Mouse (Mus musculus) splenic B cell, adult 2 months (primary cell): Measurements from ENCODE around the gene Islr.

Source experiments
- DNase-seq: peaks from one replicate; pipeline ENCODE4 v3.0.0-alpha.2; 2011; ENCODE audit warnings: low read depth, low spot score
- H3K27me3 ChIP-seq: 2 replicates; pipeline ENCODE4 v1.6.1; 2012; ENCODE audit warnings: mild to moderate bottlenecking, low read length, moderate library complexity, mixed read lengths; ENCODE audit not compliant: control insufficient read depth, poor library complexity, insufficient read depth, severe bottlenecking
- H3K36me3 ChIP-seq: 2 replicates; pipeline ENCODE4 v1.6.1; 2012; ENCODE audit warnings: mild to moderate bottlenecking, low read length, moderate library complexity, mixed read lengths; ENCODE audit not compliant: control insufficient read depth, poor library complexity, insufficient read depth, severe bottlenecking

Islr gene

GRCm38 (mm10) chr9:58206013-58206412 lies 1.9 kb upstream of the Islr start:
- Histone ChIP-seq H3K27me3 (no peaks in the 10 kb centered on the region), H3K36me3 (no peaks in the 10 kb centered on the region)
- no peak for DNase-seq

GRCm38 (mm10) chr9:58204448-58205000 lies 418 bp upstream of the Islr start:
- Histone ChIP-seq H3K36me3 (no peaks in the 10 kb centered on the region), H3K27me3 (no peaks in the 10 kb centered on the region)
- peak; percentile 92 for DNase-seq

DNA sequence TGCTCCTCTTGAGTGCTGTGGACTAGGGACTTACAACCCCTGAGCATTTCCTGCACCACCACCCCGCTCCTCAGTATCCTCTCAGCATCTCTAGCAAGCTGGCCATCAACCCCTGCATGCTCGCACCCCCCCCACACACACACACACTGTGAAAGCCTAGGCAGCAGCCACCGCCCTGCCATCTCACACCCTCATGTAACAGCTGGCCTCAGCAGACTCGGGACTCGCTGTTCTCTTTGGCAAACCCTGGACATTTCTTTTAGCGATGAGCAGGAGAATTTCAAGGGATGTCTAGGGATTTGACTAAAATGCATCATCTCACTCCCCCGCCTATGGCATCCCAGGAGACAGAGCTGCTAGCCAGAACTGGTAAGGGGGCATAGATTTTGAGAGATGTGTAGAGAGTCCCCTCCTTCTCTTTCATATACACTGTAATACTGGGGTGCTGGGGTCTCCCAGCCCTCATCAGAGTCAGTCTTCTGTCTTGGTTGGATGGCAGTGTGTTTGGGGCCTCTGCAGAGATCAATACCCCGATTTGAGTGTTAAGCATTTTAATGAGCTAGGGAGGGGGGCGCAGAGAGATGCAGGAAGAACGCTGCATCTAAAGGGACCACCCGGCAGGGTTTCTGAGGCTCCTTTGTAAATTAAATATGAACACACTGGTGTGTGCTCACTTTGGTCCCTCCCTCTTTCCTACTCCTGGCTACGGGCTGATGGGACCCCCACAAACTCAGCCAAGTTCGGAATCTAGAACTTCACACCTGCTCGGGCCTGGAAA lies 1.2 kb downstream of the Islr start:
- H3K27me3 ChIP-seq = no peaks in the 10 kb centered on the region
- DNase-seq = no peak
- no peaks in the 10 kb centered on the region for H3K36me3 ChIP-seq

GRCm38 (mm10) chr9:58201861-58202549 lies 2.1 kb downstream of the Islr start:
- Histone ChIP-seq H3K27me3 (no peaks in the 10 kb centered on the region), H3K36me3 (no peaks in the 10 kb centered on the region)
- no peak for DNase-seq

DNA sequence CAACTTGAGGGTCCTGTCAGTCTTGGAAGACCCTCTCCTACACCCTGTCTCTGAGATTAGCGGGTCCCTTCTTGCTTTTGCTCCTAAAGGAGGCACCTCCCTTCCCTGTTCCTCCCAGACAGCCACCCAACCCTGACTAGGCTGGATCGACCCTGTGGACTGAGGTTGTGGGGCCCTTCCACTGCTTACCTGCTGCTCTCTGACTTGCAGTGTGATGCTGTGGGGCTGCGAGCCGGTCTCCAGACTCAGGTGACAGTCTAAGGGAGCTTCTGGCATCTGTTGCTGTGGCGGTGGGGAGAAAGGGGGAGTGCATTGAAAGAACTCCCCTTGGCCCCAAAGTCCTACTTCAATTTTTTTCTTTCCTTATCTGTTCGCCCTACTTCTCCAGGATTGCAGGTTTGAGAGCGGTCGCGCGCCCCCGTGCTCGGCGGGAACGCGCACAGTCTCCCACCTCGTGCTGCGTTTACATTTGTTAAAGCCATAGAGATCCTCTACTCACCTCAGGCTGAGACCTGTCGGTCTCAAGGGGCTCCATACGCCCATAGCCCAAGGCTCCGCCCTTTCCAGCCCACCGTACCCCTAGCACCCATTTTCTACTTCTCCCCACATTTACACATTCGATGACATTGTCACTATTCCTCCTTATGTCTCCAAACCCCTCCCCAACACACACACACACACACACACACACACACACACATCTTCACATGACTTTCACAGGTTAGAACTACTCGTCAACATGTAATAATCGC lies 2.8 kb downstream of the Islr start:
- Histone ChIP-seq H3K27me3 (peaks cover 3% of the 10 kb centered on the region; the same call in 1 of the 2 replicates), H3K36me3 (no peaks in the 10 kb centered on the region)
- DNase-seq = peak; percentile 28

DNA sequence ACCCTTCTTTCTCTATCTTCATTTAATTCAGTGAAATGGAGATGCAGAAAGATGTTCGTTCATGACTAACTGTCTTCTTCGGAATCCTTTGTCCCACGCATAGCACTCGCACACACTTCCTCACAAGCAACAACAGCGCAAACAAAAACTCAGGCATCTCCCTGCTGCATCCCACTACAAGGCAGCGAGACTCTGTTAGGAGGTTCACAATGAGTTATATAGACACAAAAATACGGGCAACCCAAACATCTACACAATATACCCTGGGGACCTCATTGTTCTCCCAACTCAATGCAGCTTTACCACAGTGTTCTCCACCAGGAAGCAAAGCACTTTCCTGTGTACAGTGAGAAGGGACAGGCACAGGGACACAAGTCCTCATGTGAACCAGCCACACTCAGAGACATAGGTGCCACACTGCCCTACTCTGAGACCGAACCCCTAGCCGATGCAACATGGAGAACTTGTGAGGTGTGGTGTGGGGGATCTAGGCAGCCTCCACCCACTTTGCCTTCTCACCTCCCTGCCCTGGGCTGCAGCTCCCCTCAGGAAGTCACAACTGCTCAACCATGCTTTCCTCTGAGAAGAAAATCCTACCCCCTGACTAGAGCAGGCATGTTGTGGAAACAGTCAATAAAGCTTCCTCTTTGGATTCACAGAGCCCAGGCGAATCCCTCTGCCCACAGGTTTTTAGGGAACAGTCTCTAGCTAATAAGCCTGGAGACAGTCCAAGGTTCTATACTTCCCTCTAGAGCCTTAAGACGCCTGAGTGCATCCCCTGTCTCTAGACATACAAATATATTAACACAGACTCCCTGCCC lies 3.6 kb downstream of the Islr start:
- H3K36me3 ChIP-seq = no peaks in the 10 kb centered on the region
- peak; percentile 11 for DNase-seq
- H3K27me3 ChIP-seq = peaks cover 6% of the 10 kb centered on the region

GRCm38 (mm10) chr9:58199381-58200269 lies 4.5 kb downstream of the Islr start:
- no peaks in the 10 kb centered on the region for H3K36me3 ChIP-seq
- no peak for DNase-seq
- peaks cover 6% of the 10 kb centered on the region for H3K27me3 ChIP-seq

DNA sequence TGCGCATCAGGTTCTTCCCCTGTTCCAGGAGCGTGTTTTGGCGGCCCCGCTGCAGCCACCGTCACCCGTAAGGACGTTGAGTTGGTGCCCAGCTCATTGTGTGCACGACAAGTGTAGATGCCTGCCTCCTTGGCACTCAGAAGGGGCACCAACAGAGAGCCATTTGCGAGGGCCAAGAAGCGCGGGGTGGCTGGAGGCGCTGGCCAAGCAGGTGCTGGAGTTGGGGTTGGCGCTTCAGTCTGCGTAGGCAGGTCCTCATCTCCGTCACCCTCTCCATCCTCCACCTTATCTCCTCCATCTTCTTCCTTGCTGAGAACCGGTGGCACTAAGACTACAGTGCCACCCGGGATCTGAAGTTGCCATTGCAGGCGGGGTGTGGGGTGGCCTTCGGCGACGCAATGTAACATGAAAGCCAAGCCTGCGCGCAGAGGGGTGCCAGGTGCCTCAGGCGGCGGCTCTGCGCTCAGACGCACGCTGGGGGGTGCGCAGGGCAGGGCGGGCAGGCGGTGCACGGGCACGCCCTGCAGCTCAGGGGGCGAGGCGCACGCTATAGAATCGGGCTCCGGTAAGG lies 5.2 kb downstream of the Islr start:
- DNase-seq = peak; percentile 46
- H3K27me3 ChIP-seq = peaks cover 6% of the 10 kb centered on the region

GRCm38 (mm10) chr9:58197781-58198701 lies 6.1 kb downstream of the Islr start:
- peak; percentile 75 for DNase-seq
- H3K36me3 ChIP-seq = no peaks in the 10 kb centered on the region

More for the DNA sequence above, 5.2 kb downstream of the Islr start:
- no peaks in the 10 kb centered on the region for H3K36me3 ChIP-seq

DNA sequence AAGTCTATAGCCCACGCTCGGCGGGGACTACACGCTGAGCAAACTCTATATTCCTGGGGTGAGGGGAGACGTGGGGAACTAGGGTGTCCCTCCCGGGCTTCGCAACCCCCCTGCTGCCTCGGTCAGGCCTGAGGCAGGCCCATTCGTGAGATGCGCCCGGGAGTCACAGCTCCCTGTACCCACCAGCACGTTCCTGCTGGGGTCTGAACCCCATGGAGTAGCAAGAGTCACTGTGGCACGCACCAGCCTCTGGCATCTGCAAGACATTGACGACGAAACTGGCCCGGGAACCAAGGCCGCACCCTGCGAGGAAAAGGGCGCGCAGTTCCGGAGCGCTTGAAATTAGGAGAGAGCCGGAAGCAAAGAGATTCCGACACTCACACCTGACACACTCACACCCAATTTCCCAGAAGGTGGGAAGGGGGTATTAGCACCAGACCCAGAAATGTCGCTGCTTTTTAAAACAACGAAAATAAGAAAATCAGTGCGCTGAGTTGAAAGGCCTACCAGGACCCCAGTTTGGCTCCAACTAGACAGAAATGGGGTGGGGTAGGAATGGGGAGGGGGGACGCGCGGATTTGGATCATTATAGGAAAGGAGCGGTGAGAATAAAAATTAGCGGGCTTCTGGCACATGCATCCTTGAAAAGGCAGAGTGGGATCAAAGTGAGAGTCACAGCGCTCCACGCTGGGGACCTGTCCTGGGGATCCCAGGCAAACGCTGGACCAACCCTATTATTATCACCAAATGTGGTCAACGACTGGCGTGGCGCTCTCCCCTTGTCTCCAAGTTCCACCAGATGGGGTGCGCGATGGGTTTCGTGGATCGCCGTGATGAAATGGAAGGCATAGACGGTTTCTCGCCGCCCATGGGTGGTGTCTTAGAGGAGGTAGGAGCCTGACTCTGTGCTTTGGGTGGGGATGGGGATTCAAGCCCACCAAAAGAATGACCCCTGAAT lies 7.2 kb downstream of the Islr start:
- DNase-seq = peak; percentile 14
- H3K27me3 ChIP-seq = peaks cover 6% of the 10 kb centered on the region
- no peaks in the 10 kb centered on the region for H3K36me3 ChIP-seq

More at GRCm38 (mm10) chr9:58197781-58198701, 6.1 kb downstream of the Islr start:
- H3K27me3 ChIP-seq = peaks cover 6% of the 10 kb centered on the region

GRCm38 (mm10) chr9:58196141-58196540 lies 8.0 kb downstream of the Islr start:
- H3K27me3 ChIP-seq = peaks cover 6% of the 10 kb centered on the region
- peak; percentile 5 for DNase-seq
- no peaks in the 10 kb centered on the region for H3K36me3 ChIP-seq
